Mouse (Mus musculus) c-Kit-positive CD71-negative TER-119-negative erythroid progenitor cells, embryonic 14.5 days (primary cell): Measurements from ENCODE around the gene Apobec1.
A peak's percentile ranks its signal among the peaks of the same experiment; 100 is the strongest.
"Not testable (repeated sequence)": the region's sequence is repeated elsewhere in the genome, so short reads cannot be mapped to it uniquely, and the experiment has no call there.

ENCODE experiments used
- DNase-seq: peaks from one replicate; pipeline ENCODE4 v3.0.0-alpha.2; 2013; ENCODE audit warnings: low read depth

The Apobec1 gene

GRCm38 (mm10) chr6:122560427-122560826 lies 41.8 kb downstream of the Apobec1 start:
- DNase-seq, result peak; percentile 81

DNA sequence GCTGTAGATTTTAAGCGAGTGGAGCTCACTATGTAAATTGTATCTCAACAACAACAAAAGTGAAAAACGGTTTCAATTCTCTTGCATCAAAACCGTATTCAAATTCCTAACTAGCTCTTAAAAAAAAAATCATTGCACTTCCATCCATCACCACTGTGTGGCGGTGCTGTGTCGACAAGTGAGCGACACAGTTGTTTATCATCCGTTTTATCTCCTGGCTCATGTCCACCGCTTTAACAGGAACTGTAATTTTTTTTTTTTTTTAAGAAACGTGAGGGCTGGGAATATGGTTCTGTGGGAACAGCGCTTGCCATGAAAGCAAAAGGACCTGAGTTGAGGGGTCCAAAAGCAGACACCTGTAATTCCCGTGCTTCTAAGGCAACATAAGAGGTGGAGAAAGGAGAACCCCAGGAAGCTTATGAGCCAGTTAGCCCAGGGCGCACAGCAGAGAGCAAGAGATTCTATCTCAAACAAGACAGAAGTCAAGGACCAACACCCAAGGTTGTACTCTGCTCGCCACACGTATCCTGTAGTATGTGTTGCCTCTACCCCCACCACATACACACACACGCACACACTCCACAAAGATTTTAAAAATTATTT lies 45.2 kb downstream of the Apobec1 start:
- DNase-seq, result peak; percentile 39

- DNase-seq, result no peak
Measured at GRCm38 (mm10) chr6:122555266-122555665, 47.0 kb downstream of the Apobec1 start.

- DNase-seq, result no peak
Measured at GRCm38 (mm10) chr6:122554102-122554501, 48.1 kb downstream of the Apobec1 start.

DNA sequence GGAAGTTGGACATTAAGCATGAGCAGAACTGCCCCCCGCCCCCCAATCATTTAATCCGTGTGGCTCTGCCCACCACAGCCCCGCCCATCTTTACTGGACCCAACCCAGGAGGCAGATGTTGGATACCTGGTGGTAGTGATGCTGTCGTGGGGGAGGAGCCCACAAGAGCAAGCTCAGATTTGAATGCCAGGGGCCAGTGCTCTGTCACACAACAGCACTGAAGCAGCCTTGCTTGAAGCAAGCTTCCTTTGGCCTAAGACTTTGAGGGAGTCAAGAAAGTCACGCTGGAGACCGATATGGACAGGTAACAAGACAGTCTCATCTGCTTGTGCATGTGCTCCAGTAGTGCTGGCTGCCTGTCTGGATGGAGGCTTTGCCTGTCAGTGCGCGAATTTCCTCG lies 48.6 kb downstream of the Apobec1 start, which contains the start of gene Aicda:
Gene Aicda (plus strand): TSS at position 196 of the 400 bp plus-strand sequence.
- no peak for DNase-seq

GRCm38 (mm10) chr6:122545948-122546347 lies 56.3 kb downstream of the Apobec1 start:
- no peak for DNase-seq

DNA sequence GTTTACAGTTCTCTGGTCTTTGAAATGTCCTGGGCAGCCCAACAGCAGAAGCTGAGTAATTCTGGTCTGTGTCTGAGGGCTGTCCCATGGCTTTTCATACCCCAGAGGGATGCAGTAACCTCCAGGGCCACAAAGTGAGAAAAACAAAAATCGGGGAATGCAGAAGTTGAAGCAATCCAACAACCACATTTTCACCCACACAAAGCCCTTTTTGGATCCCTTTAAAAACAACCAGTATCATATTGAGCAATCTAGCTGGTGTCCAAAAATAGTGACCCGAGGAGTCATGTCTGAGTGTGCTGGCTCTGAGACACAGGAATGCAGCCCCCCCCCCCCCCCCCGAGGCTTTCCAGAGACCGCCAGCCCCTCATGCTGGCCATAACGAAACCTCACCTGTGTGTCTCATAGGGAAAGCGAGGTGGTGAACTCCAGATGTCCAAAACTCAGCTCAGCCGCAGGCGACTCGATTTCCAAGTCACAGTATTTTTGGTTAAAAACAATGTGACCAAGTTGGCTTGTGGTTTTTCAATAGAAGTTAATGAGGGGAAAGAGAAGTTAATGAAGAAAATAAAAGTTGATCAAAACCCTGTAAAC lies 56.9 kb downstream of the Apobec1 start:
- DNase-seq, result no peak

- DNase-seq, result no peak
Measured at GRCm38 (mm10) chr6:122544672-122545071, 57.6 kb downstream of the Apobec1 start.

- no peak for DNase-seq
Measured at GRCm38 (mm10) chr6:122543574-122543973, 58.7 kb downstream of the Apobec1 start.

DNA sequence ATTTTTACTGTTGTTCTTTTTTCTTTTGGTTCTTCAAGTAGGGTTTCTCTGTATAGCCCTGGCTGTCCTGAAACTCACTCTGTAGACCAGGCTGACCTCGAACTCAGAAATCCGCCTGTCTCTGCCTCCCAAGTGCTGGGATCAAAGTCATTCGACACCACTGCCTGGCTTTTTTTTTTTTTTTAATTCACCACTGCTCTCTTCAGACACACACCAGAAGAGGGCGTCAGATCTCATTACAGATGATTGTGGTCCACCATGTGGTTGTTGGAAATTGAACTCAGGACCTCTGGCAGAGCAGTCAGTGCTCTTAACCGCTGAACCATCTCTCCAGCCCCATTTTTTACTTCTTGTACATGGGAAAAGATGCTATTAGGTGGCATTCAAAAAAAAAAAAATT lies 59.8 kb downstream of the Apobec1 start:
- DNase-seq, result not testable (repeated sequence)

DNA sequence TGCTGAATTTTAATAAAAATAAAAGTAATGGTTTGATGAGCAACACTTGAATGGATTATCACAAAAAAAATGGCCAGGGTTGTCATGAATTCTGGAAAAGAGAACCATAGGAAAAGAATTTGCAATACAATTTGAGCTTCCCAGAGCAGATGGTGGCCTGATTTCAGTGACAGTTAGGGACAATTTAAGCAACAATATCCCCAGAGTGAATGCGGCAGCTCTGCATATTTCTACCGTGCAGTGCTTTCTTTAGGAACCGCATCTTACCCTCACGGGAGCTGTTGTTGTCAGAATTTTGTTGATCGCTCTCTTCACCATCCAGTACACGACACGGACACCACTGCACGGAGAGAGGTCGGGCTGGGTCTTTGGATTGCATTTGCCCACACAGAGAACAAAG lies 62.7 kb downstream of the Apobec1 start:
- DNase-seq, result no peak

DNA sequence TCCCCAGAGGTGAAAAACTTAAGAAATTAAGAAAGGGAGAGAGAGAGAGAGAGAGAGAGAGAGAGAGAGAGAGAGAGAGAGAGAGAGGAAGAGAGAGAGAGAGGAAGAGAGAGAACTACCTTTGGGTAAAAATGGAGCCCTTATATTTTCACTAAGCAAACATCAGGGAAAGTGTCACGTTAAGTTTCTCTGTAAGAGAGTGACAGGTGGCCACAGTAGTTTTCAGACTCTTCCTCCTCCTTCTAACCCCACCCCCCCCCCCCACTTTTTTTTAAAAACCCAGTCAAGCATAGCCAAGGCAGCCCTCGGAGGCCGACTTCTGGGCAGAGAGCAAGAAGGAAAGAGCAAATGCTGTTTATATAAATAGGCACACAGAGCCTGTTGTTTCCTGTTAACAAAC lies 68.2 kb downstream of the Apobec1 start:
- no peak for DNase-seq

DNA sequence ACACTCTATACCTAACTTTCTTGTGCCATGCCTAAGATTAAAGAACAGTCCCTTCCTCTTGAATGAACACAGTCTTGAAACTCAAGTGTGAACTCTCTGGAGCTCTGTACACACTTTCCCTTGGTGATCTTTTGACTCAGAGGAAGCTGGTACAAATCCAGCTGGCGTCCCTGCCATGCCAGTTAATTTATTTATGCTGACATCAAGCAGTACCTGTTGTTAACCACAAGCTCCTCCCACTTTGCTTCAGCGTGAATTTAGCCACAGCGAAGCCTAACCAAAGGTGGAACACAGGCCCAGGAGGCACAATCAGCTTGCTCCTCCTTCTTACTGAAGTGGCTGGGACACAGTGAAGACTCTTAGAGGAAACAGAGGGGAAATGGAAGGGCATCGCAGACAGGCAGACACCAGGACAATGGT lies 69.4 kb downstream of the Apobec1 start:
- no peak for DNase-seq

DNA sequence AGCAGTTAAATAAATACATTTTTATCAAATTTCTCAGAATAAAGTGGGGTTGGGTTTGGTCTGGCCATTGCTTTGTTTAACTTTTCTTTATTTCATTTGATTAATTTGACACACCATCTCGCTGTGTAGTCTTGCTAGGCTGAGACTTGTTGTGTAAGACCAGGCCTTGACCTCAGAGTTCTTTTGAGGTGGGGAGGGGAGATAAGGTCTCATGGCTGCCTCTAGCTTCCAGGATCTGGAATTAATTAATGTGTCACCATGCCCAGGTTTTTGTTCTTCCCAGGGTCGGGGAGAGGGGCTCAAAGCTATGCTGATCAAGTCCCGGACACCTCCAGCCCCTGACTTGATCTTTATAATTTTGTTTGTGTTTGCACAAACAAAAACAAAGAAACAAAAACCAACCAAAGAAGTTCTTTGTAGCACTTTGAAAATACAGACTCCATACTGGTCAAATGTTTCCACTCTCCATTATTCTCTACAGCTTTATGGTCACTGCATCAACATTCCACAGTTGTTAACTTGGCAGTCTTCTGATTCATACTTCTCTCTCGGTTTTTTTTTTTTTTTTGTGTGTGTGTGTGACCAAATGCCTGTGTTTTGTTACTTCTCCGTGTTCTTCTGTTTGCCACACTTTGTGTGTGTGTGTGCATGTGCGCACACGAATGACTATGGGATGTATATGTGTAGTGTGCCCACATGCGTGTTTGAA lies 70.6 kb downstream of the Apobec1 start:
- DNase-seq, result no peak

GRCm38 (mm10) chr6:122528136-122528535 lies 74.1 kb downstream of the Apobec1 start:
- no peak for DNase-seq
